Mouse (Mus musculus) CD4-positive, CD25-positive, alpha-beta regulatory T cell, adult 9 weeks (primary cell): ENCODE results near the gene Mgst1. TPM values are rescaled to one million over a fixed set of nuclear protein-coding genes. Genes with fewer than 3 reads are reported as not detected.

ENCODE experiments used
- polyA plus RNA-seq: library from polyadenylated mRNA; unstranded; fragments of 100-300 nt; shearing (Covaris generic); gene quantifications from one replicate; pipeline ENCODE4 v1.2.1, GENCODE M21; 2017

The Mgst1 gene
- polyA plus RNA-seq = 0.67 TPM

GRCm38 (mm10) chr6:138139930-138140329 lies at the start of gene Mgst1:
Gene Mgst1, plus strand, starts transcription at chr6:138140316.

Other genes with a start within 250 kb of the Mgst1 start
- gene Slc15a5, start 60.4 kb upstream of the Mgst1 start, polyA plus RNA-seq = not detected